Mouse (Mus musculus) lung, adult 2 months (tissue): ENCODE results near the gene Defb15.
"Not testable (repeated sequence)": the region's sequence is repeated elsewhere in the genome, so short reads cannot be mapped to it uniquely, and the experiment has no call there.

ENCODE experiments used
- CTCF ChIP-seq: fragments of 200-500 bp; IDR thresholded peaks from 2 replicates; pipeline ENCODE4 v1.5.1; 2011; ENCODE audit warnings: mild to moderate bottlenecking, low read length, control low read depth; ENCODE audit not compliant: insufficient read depth
- POLR2A ChIP-seq: fragments of 200-500 bp; IDR thresholded peaks from 2 replicates; pipeline ENCODE4 v1.6.1; 2011; ENCODE audit warnings: low read depth, mild to moderate bottlenecking, control low read depth, low read length, borderline replicate concordance; ENCODE audit errors: extremely low read depth

GRCm38 (mm10) chr8:21885321-21885720 is 47.2 kb downstream of the Defb15 start, which contains the start of gene Defb9:
- TF ChIP-seq CTCF, POLR2A: not testable (repeated sequence)
